Mouse (Mus musculus) hindbrain, embryonic 12.5 days (tissue): Measurements from ENCODE around the gene Runx1. TPM values are rescaled to one million over a fixed set of nuclear protein-coding genes. Genes with fewer than 3 reads are reported as not detected.

Experiments
- ATAC-seq: fragments of 200-750 bp; cut with Nextera tagmentation; 2 replicates; pipeline ENCODE4 v1.8.0; 2017; ENCODE audit warnings: moderate TSS enrichment; ENCODE audit not compliant: low FRiP score
- H3K27ac ChIP-seq: fragments of 300-500 bp; sonication (generic); 2 replicates; pipeline ENCODE4 v1.5.1; 2016; ENCODE audit warnings: mild to moderate bottlenecking
- H3K27me3 ChIP-seq: fragments of 300-500 bp; sonication (generic); 2 replicates; pipeline ENCODE4 v1.6.1; 2016; ENCODE audit warnings: mild to moderate bottlenecking
- H3K36me3 ChIP-seq: fragments of 300-500 bp; sonication (generic); 2 replicates; pipeline ENCODE4 v1.6.1; 2016; ENCODE audit warnings: mild to moderate bottlenecking
- H3K4me1 ChIP-seq: fragments of 300-500 bp; sonication (generic); 2 replicates; pipeline ENCODE4 v1.6.1; 2016
- H3K4me2 ChIP-seq: fragments of 300-500 bp; sonication (generic); replicated peaks from 2 replicates; pipeline ENCODE4 v1.6.1; 2016; ENCODE audit warnings: mild to moderate bottlenecking
- H3K4me3 ChIP-seq: fragments of 300-500 bp; sonication (generic); 2 replicates; pipeline ENCODE4 v1.5.1; 2016; ENCODE audit warnings: mild to moderate bottlenecking
- H3K9ac ChIP-seq: fragments of 300-500 bp; sonication (generic); 2 replicates; pipeline ENCODE4 v1.6.1; 2016; ENCODE audit warnings: mild to moderate bottlenecking, moderate library complexity
- H3K9me3 ChIP-seq: fragments of 300-500 bp; sonication (generic); replicated peaks from 2 replicates; pipeline ENCODE4 v1.6.1; 2016; ENCODE audit warnings: mild to moderate bottlenecking
- WGBS: fragments of 180-500 bp; shearing (Covaris S2); methylation state at CpG from one replicate; pipeline ENCODE4 v1.1.7; 2016; 5-methylcytosine and 5-hydroxymethylcytosine counted together
- polyA plus RNA-seq: library from polyadenylated mRNA; unstranded; fragments of >200 nt; fragmentation: Nextera tagmentation; extraction: Ambion mirVana; gene quantifications from 2 replicates; pipeline ENCODE4 v1.2.1, GENCODE M21; 2016

Gene Runx1
- polyA plus RNA-seq, 1 experiment from 2014 or later, result 4.4 TPM

- no peaks in the 10 kb centered on the region for H3K9me3 ChIP-seq
- H3K4me2 ChIP-seq, result no peak overlapping the region
- H3K36me3 ChIP-seq, result no peaks in the 10 kb centered on the region
- H3K4me3 ChIP-seq, result no peak overlapping the region
- peaks cover 9% of the 10 kb centered on the region; the same call in 1 of the 2 replicates for H3K4me1 ChIP-seq
- 64% methylated on average over 11 of the region's 11 CpGs for WGBS
- no peak for ATAC-seq
- H3K27ac ChIP-seq, result no peak overlapping the region
- no peaks in the 10 kb centered on the region; the same call in 1 of the 2 replicates for H3K27me3 ChIP-seq
- H3K9ac ChIP-seq, result no peak overlapping the region
These were observed 87.4 kb downstream of the Runx1 start for GRCm38 (mm10) chr16:92738476-92739010.

- Histone ChIP-seq H3K27me3 (no peaks in the 10 kb centered on the region), H3K27ac (no peak overlapping the region), H3K4me3 (no peak overlapping the region), H3K9ac (no peak overlapping the region), H3K36me3 (no peaks in the 10 kb centered on the region), H3K4me1 (no peaks in the 10 kb centered on the region), H3K4me2 (no peak overlapping the region), H3K9me3 (no peaks in the 10 kb centered on the region)
- ATAC-seq, result no peak
- WGBS, result 90% methylated on average over 9 of the region's 9 CpGs
These were observed 99.1 kb downstream of the Runx1 start for GRCm38 (mm10) chr16:92726870-92727269.

DNA sequence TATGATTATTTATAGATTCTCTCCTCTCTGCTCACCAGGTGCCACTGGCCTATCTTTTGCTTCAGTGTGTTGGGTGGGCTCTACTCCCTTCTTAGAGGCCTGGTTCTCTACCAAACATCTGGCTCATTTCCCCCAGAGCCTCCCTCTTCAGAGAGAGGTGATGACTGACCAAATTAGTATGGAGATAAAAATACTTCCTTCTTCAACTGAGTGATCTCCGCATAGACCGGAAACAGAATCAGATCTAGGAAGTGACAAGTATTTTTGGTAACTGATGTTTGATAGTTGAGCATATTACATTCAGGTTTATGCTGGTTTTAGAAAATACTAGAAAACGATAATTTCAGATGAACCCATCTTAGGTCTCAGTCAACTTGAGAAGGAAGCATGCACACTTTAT, 101.4 kb downstream of the Runx1 start:
- ATAC-seq, result no peak
- H3K9me3 ChIP-seq, result no peaks in the 10 kb centered on the region
- peaks cover 9% of the 10 kb centered on the region for H3K4me1 ChIP-seq
- H3K4me2 ChIP-seq, result no peak overlapping the region
- no peaks in the 10 kb centered on the region for H3K27me3 ChIP-seq
- WGBS, result 90% methylated on average over 3 of the region's 3 CpGs
- H3K4me3 ChIP-seq, result no peak overlapping the region
- H3K36me3 ChIP-seq, result no peaks in the 10 kb centered on the region
- H3K27ac ChIP-seq, result no peak overlapping the region
- no peak overlapping the region for H3K9ac ChIP-seq

GRCm38 (mm10) chr16:92720678-92721077, 105.3 kb downstream of the Runx1 start:
- Histone ChIP-seq H3K4me1 (peaks cover 14% of the 10 kb centered on the region), H3K36me3 (no peaks in the 10 kb centered on the region), H3K27me3 (peaks cover 3% of the 10 kb centered on the region; the same call in 1 of the 2 replicates), H3K4me3 (no peak overlapping the region), H3K9ac (no peak overlapping the region), H3K27ac (no peak overlapping the region), H3K9me3 (no peaks in the 10 kb centered on the region), H3K4me2 (no peak overlapping the region)
- ATAC-seq, result no peak
- 46% methylated on average over 10 of the region's 10 CpGs for WGBS

DNA sequence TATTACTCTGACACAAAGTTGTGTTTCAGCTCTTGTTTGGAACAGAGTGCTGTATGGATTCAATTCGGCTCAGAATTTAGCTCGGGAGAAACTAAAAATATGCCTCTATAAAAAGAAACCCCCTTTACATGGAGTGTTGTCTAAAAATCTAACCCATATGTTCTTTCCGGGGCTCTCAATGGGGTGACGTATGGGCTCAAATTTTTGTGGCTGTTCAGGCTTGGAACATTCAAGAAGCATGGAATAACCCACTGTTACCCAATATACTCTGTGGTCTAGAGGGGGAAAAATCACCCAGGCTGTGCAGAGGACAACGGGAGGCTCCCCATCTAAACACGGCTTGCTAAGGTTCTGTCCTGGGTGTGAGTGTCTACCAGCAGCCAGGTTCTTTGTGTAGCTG, 106.2 kb downstream of the Runx1 start:
- no peak for ATAC-seq
- Histone ChIP-seq H3K27me3 (peaks cover 6% of the 10 kb centered on the region), H3K36me3 (no peaks in the 10 kb centered on the region), H3K9ac (no peak overlapping the region), H3K4me2 (no peak overlapping the region), H3K4me1 (peaks cover 14% of the 10 kb centered on the region), H3K9me3 (no peaks in the 10 kb centered on the region), H3K4me3 (no peak overlapping the region), H3K27ac (no peak overlapping the region)
- WGBS, result 81% methylated on average over 6 of the region's 6 CpGs

DNA sequence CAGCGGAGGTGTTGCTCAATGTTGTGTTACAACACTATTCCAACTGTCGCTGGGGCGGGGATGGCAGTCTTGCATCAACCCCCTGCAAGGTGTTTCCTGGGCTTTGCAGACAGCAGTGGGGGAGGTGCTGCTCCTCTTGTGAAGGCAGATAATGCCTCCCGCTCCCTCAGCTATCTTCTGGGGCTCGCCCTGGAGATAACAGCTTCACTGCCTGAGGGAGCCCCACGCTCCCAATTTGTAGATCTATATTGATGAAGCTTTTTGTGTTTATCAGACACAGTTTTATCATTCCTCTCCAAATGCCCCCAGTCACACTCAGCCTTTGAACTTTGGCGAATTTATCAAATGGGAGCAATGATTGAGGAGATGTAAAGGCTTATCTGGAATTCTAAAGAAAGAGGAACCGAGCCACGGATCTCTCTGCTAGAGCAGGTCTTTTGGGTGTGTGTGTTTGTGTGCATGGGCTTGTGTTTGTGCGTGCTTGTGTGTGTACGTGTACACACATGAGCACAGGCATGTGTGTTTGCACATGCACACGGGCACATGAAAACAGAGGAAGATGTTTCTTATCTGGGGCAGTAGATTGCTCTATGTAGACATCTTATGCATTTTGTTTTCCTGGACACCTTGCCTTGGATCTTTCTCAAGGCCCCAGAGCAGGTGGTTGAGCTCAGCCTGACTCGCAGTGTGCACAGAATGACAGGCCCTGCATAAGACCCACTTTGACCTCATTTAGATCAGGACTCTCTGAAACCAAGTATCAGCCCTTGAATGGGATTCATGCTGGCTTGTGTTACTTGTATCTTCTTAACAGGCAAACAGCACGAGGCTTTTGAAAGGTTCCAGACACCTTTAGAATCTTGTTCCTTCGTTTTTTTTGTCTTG, 110.1 kb downstream of the Runx1 start:
- no peak overlapping the region for H3K4me3 ChIP-seq

GRCm38 (mm10) chr16:92710161-92710560, 115.8 kb downstream of the Runx1 start:
- Histone ChIP-seq H3K9ac (no peak overlapping the region), H3K4me3 (no peak overlapping the region), H3K4me1 (no peaks in the 10 kb centered on the region), H3K9me3 (no peaks in the 10 kb centered on the region), H3K27me3 (no peaks in the 10 kb centered on the region), H3K27ac (no peak overlapping the region), H3K36me3 (no peaks in the 10 kb centered on the region), H3K4me2 (no peak overlapping the region)
- no peak for ATAC-seq
- 35% methylated on average over 1 of the region's 1 CpGs for WGBS

More for the DNA sequence above, 110.1 kb downstream of the Runx1 start:
- Histone ChIP-seq H3K9ac (no peak overlapping the region), H3K4me1 (peaks cover 12% of the 10 kb centered on the region), H3K27me3 (peaks cover 6% of the 10 kb centered on the region), H3K4me2 (no peak overlapping the region), H3K9me3 (no peaks in the 10 kb centered on the region), H3K27ac (no peak overlapping the region), H3K36me3 (no peaks in the 10 kb centered on the region)
- WGBS, result 31% methylated on average over 15 of the region's 15 CpGs
- ATAC-seq, result no peak

DNA sequence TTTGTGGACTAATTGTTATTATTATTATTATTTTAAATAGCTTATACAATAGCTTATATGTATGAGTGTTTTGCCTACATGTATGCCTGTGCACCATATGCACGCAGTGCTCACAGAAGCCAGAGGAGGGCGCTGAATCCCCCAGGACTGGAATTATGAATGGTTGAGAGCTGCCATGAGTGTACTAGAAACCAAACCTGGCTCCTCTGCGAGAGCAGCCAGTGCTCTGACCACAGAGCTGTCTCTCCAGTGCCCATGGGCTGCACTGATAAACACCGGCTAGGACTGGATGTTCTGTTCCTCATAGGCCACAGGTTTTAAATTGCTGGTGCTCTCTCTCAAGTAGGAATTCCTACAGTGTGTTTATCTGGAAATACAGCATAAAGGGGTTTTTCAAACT, 117.2 kb downstream of the Runx1 start:
- no peaks in the 10 kb centered on the region for H3K9me3 ChIP-seq
- no peak for ATAC-seq
- H3K27me3 ChIP-seq, result peaks cover 6% of the 10 kb centered on the region
- H3K27ac ChIP-seq, result no peak overlapping the region
- H3K4me1 ChIP-seq, result no peaks in the 10 kb centered on the region
- no peak overlapping the region for H3K4me2 ChIP-seq
- WGBS, result 65% methylated on average over 4 of the region's 4 CpGs
- H3K4me3 ChIP-seq, result no peak overlapping the region
- H3K36me3 ChIP-seq, result no peaks in the 10 kb centered on the region
- H3K9ac ChIP-seq, result no peak overlapping the region

DNA sequence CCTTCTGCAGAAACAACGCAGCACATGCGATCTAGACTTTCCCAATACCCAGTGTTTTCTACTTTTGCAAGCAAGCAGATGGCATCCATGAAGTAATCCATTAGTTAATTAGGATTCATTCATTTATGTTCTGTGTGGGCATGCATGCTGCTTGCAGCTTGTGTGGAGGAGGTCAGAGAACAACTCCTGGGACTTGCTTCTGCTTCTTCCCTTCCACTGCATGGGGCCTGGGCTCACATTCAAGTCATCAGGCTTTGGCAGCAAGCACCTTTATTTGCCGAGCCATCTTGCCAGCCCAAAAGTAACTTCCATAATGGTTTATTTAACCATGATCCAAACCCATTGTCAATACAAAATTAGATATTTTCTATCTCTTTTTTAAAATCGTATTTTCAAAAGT, 118.2 kb downstream of the Runx1 start:
- no peak for ATAC-seq
- Histone ChIP-seq H3K4me1 (no peaks in the 10 kb centered on the region), H3K9ac (no peak overlapping the region), H3K4me3 (no peak overlapping the region), H3K4me2 (no peak overlapping the region), H3K9me3 (no peaks in the 10 kb centered on the region), H3K36me3 (no peaks in the 10 kb centered on the region), H3K27ac (no peak overlapping the region), H3K27me3 (peaks cover 12% of the 10 kb centered on the region)
- WGBS, result 83% methylated on average over 4 of the region's 4 CpGs

GRCm38 (mm10) chr16:92707146-92707545, 118.8 kb downstream of the Runx1 start:
- Histone ChIP-seq H3K36me3 (no peaks in the 10 kb centered on the region), H3K27ac (no peak overlapping the region), H3K4me3 (no peak overlapping the region), H3K9ac (no peak overlapping the region), H3K4me1 (no peaks in the 10 kb centered on the region), H3K27me3 (peaks cover 13% of the 10 kb centered on the region), H3K9me3 (no peaks in the 10 kb centered on the region), H3K4me2 (no peak overlapping the region)
- 82% methylated on average over 2 of the region's 2 CpGs for WGBS
- no peak for ATAC-seq

- Histone ChIP-seq H3K36me3 (no peaks in the 10 kb centered on the region), H3K9me3 (no peaks in the 10 kb centered on the region), H3K4me2 (no peak overlapping the region), H3K27me3 (peaks cover 22% of the 10 kb centered on the region), H3K4me1 (no peaks in the 10 kb centered on the region), H3K4me3 (no peak overlapping the region), H3K27ac (no peak overlapping the region), H3K9ac (no peak overlapping the region)
- no peak for ATAC-seq
- 75% methylated on average over 7 of the region's 7 CpGs for whole genome bisulfite sequencing
These were observed 120.1 kb downstream of the Runx1 start for GRCm38 (mm10) chr16:92705564-92706458.

DNA sequence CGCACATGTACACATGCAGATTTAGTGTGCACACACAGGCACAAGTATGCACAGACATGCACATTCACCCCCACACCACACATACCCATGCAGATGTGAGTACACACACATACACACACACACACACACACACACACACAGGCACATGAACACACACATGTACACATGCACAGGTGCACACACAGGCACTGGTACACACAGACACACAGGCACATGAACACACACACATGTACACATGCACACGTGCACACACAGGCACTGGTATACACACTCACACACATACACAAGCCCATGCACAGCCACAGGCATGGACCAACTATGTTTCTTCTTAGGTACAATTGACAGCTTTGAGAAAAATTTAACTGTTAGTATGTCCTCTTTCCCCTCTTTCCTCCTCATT, 122.1 kb downstream of the Runx1 start:
- peaks cover 9% of the 10 kb centered on the region; the same call in 1 of the 2 replicates for H3K4me1 ChIP-seq
- H3K27me3 ChIP-seq, result peaks cover 41% of the 10 kb centered on the region
- H3K4me3 ChIP-seq, result no peak overlapping the region
- no peak for ATAC-seq
- no peak overlapping the region for H3K9ac ChIP-seq
- H3K36me3 ChIP-seq, result no peaks in the 10 kb centered on the region
- no peak overlapping the region for H3K4me2 ChIP-seq
- no peaks in the 10 kb centered on the region for H3K9me3 ChIP-seq
- no peak overlapping the region for H3K27ac ChIP-seq
- 93% methylated on average over 2 of the region's 2 CpGs for WGBS
